Mouse (Mus musculus): ENCODE measurements around the gene Gins1. TPM values are rescaled to one million over a fixed set of nuclear protein-coding genes. Genes with fewer than 3 reads are reported as not detected.

The Gins1 gene
- polyA plus RNA-seq, 1 experiment from 2014 or later = 18.7 TPM

- Histone ChIP-seq H3K4me3 (ENCODE audit: low read depth, low read length) (peak overlapping the region; percentile 62), H3K9me3 (ENCODE audit: low read length) (no peaks in the 10 kb centered on the region), H3K4me2 (ENCODE audit: low read depth, low read length) (peak overlapping the region; percentile 81), H3K27ac (ENCODE audit: low read depth) (peak overlapping the region; percentile 89), H3K36me3 (replicated peaks; ENCODE audit: insufficient read depth, low read length) (no peaks in the 10 kb centered on the region), H3K27me3 (ENCODE audit: insufficient read depth, low read length) (no peaks in the 10 kb centered on the region), H3K9ac (replicated peaks) (peak overlapping the region; percentile 69), H3K4me1 (ENCODE audit: insufficient read depth) (peaks cover 22% of the 10 kb centered on the region)
- ATAC-seq (peak; percentile 94), DNase-seq (peak; percentile 96)
- TF ChIP-seq EP300 (IDR thresholded peaks at IDR 0.05; ENCODE audit: low read depth) = peak; percentile 80; the same call in 1 of the 2 replicates
- no peak; the same call in 1 of the 2 replicates for TF ChIP-seq CTCF (IDR thresholded peaks at IDR 0.05; ENCODE audit: low read depth)
- WGBS (ENCODE audit: insufficient replicate concordance) = 0% methylated on average over 35 of the region's 35 CpGs
Observed at GRCm38 (mm10) chr2:150909429-150910039, 4.3 kb downstream of the Gins1 start.

- H3K4me1 ChIP-seq (ENCODE audit: insufficient read depth) = peaks cover 20% of the 10 kb centered on the region
- H3K9ac ChIP-seq (replicated peaks) = peak overlapping the region; percentile 69
- H3K36me3 ChIP-seq (replicated peaks; ENCODE audit: insufficient read depth, low read length) = no peaks in the 10 kb centered on the region
- peak overlapping the region; percentile 62 for H3K4me3 ChIP-seq (ENCODE audit: low read depth, low read length)
- no peak for ATAC-seq
- no peaks in the 10 kb centered on the region for H3K9me3 ChIP-seq (ENCODE audit: low read length)
- DNase-seq = no peak
- TF ChIP-seq CTCF (IDR thresholded peaks at IDR 0.05; ENCODE audit: low read depth) (no peak), EP300 (IDR thresholded peaks at IDR 0.05; ENCODE audit: low read depth) (no peak)
- no peaks in the 10 kb centered on the region for H3K27me3 ChIP-seq (ENCODE audit: insufficient read depth, low read length)
- peak overlapping the region; percentile 81 for H3K4me2 ChIP-seq (ENCODE audit: low read depth, low read length)
- H3K27ac ChIP-seq (ENCODE audit: low read depth) = peak overlapping the region; percentile 89
- 37% methylated on average over 7 of the region's 10 CpGs for WGBS (ENCODE audit: insufficient replicate concordance)
Observed at GRCm38 (mm10) chr2:150910295-150910881, 5.2 kb downstream of the Gins1 start.

- 72% methylated on average over 4 of the region's 4 CpGs for WGBS (ENCODE audit: insufficient replicate concordance)
- TF ChIP-seq EP300 (IDR thresholded peaks at IDR 0.05; ENCODE audit: low read depth) (no peak), CTCF (IDR thresholded peaks at IDR 0.05; ENCODE audit: low read depth) (no peak)
- no peak overlapping the region for H3K9ac ChIP-seq (replicated peaks)
- no peaks in the 10 kb centered on the region for H3K27me3 ChIP-seq (ENCODE audit: insufficient read depth, low read length)
- ATAC-seq = no peak
- peaks cover 6% of the 10 kb centered on the region for H3K36me3 ChIP-seq (replicated peaks; ENCODE audit: insufficient read depth, low read length)
- no peak overlapping the region for H3K27ac ChIP-seq (ENCODE audit: low read depth)
- no peaks in the 10 kb centered on the region for H3K9me3 ChIP-seq (ENCODE audit: low read length)
- no peak for DNase-seq
- no peak overlapping the region for H3K4me2 ChIP-seq (ENCODE audit: low read depth, low read length)
- peaks cover 16% of the 10 kb centered on the region for H3K4me1 ChIP-seq (ENCODE audit: insufficient read depth)
- no peak overlapping the region for H3K4me3 ChIP-seq (ENCODE audit: low read depth, low read length)
Observed at GRCm38 (mm10) chr2:150914781-150915515, 9.7 kb downstream of the Gins1 start.

DNA sequence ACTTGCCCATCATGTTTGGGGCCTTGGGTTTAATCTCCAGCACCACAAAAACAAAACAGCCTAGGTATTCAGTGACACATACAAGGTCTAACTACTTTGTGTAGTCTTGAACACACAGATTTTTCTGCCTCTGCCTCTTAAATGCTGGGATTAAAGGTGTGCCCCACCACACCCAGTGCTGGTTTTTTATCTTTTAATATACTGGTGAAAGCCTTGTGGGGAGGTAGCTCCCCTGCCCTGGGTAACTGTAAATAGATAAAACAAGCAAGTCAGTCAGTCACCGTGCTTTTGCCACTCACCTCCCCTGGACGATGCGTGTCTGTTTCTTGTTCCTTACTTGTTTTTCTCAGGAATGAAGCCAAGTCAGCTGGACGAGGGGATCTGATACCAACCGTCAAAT is 10.6 kb downstream of the Gins1 start:
- Histone ChIP-seq H3K4me3 (ENCODE audit: low read depth, low read length) (no peak overlapping the region), H3K4me1 (ENCODE audit: insufficient read depth) (peaks cover 10% of the 10 kb centered on the region), H3K27ac (ENCODE audit: low read depth) (no peak overlapping the region), H3K36me3 (replicated peaks; ENCODE audit: insufficient read depth, low read length) (peaks cover 6% of the 10 kb centered on the region), H3K27me3 (ENCODE audit: insufficient read depth, low read length) (no peaks in the 10 kb centered on the region), H3K4me2 (ENCODE audit: low read depth, low read length) (no peak overlapping the region), H3K9ac (replicated peaks) (no peak overlapping the region), H3K9me3 (ENCODE audit: low read length) (no peaks in the 10 kb centered on the region)
- no peak for DNase-seq
- ATAC-seq = no peak
- TF ChIP-seq CTCF (IDR thresholded peaks at IDR 0.05; ENCODE audit: low read depth) (no peak), EP300 (IDR thresholded peaks at IDR 0.05; ENCODE audit: low read depth) (no peak)
- WGBS (ENCODE audit: insufficient replicate concordance) = 77% methylated on average over 5 of the region's 5 CpGs

- peak; percentile 40; the same call in 1 of the 2 replicates for TF ChIP-seq EP300 (IDR thresholded peaks at IDR 0.05; ENCODE audit: low read depth)
- TF ChIP-seq CTCF (IDR thresholded peaks at IDR 0.05; ENCODE audit: low read depth) = no peak
- H3K9me3 ChIP-seq (ENCODE audit: low read length) = no peaks in the 10 kb centered on the region
- peaks cover 9% of the 10 kb centered on the region for H3K36me3 ChIP-seq (replicated peaks; ENCODE audit: insufficient read depth, low read length)
- H3K27ac ChIP-seq (ENCODE audit: low read depth) = no peak overlapping the region
- H3K4me2 ChIP-seq (ENCODE audit: low read depth, low read length) = no peak overlapping the region
- H3K4me3 ChIP-seq (ENCODE audit: low read depth, low read length) = no peak overlapping the region
- ATAC-seq (peak; percentile 97), DNase-seq (no peak)
- H3K27me3 ChIP-seq (ENCODE audit: insufficient read depth, low read length) = no peaks in the 10 kb centered on the region
- H3K9ac ChIP-seq (replicated peaks) = no peak overlapping the region
- peaks cover 3% of the 10 kb centered on the region; the same call in 1 of the 2 replicates for H3K4me1 ChIP-seq (ENCODE audit: insufficient read depth)
- WGBS (ENCODE audit: insufficient replicate concordance) = 59% methylated on average over 3 of the region's 3 CpGs
Observed at GRCm38 (mm10) chr2:150918720-150919119, 13.5 kb downstream of the Gins1 start.

- Histone ChIP-seq H3K4me1 (ENCODE audit: insufficient read depth) (no peaks in the 10 kb centered on the region), H3K4me2 (ENCODE audit: low read depth, low read length) (no peak overlapping the region), H3K4me3 (ENCODE audit: low read depth, low read length) (no peak overlapping the region), H3K27me3 (ENCODE audit: insufficient read depth, low read length) (no peaks in the 10 kb centered on the region), H3K9ac (replicated peaks) (no peak overlapping the region), H3K27ac (ENCODE audit: low read depth) (no peak overlapping the region), H3K9me3 (ENCODE audit: low read length) (no peaks in the 10 kb centered on the region), H3K36me3 (replicated peaks; ENCODE audit: insufficient read depth, low read length) (peaks cover 10% of the 10 kb centered on the region)
- TF ChIP-seq CTCF (IDR thresholded peaks at IDR 0.05; ENCODE audit: low read depth) (no peak), EP300 (IDR thresholded peaks at IDR 0.05; ENCODE audit: low read depth) (no peak)
- DNase-seq (no peak), ATAC-seq (no peak)
- 58% methylated on average over 3 of the region's 3 CpGs for WGBS (ENCODE audit: insufficient replicate concordance)
Observed at GRCm38 (mm10) chr2:150920543-150920942, 15.3 kb downstream of the Gins1 start.
